7 mouse cellular contexts compared by ENCODE assay signal in genomic region chr11:98939953-98940641, GRCm38 (mm10). TPM values are rescaled to one million over a fixed set of nuclear protein-coding genes. Genes with fewer than 3 reads are reported as not detected.
DNase-seq lines count a peak whose midpoint lies in the region; ATAC-seq and TF ChIP-seq lines count a peak whose summit lies in the region.

No protein-coding gene starts in this region.

- H3K36me3 ChIP-seq in embryonic facial prominence, embryonic 12.5 days, result no peaks in the 10 kb centered on the region
- H3K36me3 ChIP-seq in hindbrain, postnatal 0 days (ENCODE audit: insufficient read depth, low read length), result no peaks in the 10 kb centered on the region
- no peaks in the 10 kb centered on the region for H3K36me3 ChIP-seq in midbrain, embryonic 15.5 days (replicated peaks)

- TF ChIP-seq CTCF in hindbrain, postnatal 0 days (IDR thresholded peaks at IDR 0.05; ENCODE audit: low read depth), result no peak

- peak overlapping the region; percentile 91 for H3K4me2 ChIP-seq in embryonic facial prominence, embryonic 12.5 days (replicated peaks)
- peak overlapping the region; percentile 62 for H3K4me2 ChIP-seq in hindbrain, postnatal 0 days (ENCODE audit: low read depth, low read length)
- peak overlapping the region; percentile 19 for H3K4me2 ChIP-seq in midbrain, embryonic 15.5 days

- peak; percentile 67 for DNase-seq in layer of hippocampus, adult 9-11 months
- no peak for DNase-seq in layer of hippocampus, postnatal 25 days (ENCODE audit: extremely low spot score in 1 of 2, low spot score in 1 of 2)
- DNase-seq in NIH3T3 (ENCODE audit: low read depth), result peak; percentile 69
- no peak for DNase-seq in hindbrain, postnatal 0 days (ENCODE audit: low spot score)
- DNase-seq in urinary bladder, postnatal 10 days (ENCODE audit: low spot score), result no peak

- peak overlapping the region; percentile 89 for H3K9ac ChIP-seq in embryonic facial prominence, embryonic 12.5 days
- H3K9ac ChIP-seq in hindbrain, postnatal 0 days (replicated peaks; ENCODE audit: low read length), result no peak overlapping the region
- H3K9ac ChIP-seq in midbrain, embryonic 15.5 days, result no peak overlapping the region

- peak overlapping the region; percentile 99 for H3K27ac ChIP-seq in embryonic facial prominence, embryonic 12.5 days
- 0 out of 2 replicates have a peak overlapping the region, but pooled peaks have one; percentile 78 for H3K27ac ChIP-seq in hindbrain, postnatal 0 days
- no peak overlapping the region for H3K27ac ChIP-seq in midbrain, embryonic 15.5 days

- H3K27me3 ChIP-seq in embryonic facial prominence, embryonic 12.5 days, result no peaks in the 10 kb centered on the region
- no peaks in the 10 kb centered on the region for H3K27me3 ChIP-seq in hindbrain, postnatal 0 days (ENCODE audit: insufficient read depth, low read length)
- H3K27me3 ChIP-seq in midbrain, embryonic 15.5 days (replicated peaks), result peaks cover 7% of the 10 kb centered on the region

- 31% methylated on average over 11 of the region's 11 CpGs for WGBS in embryonic facial prominence, embryonic 12.5 days
- WGBS in hindbrain, postnatal 0 days, result 58% methylated on average over 11 of the region's 11 CpGs
- 52% methylated on average over 11 of the region's 11 CpGs for WGBS in midbrain, embryonic 15.5 days

- peak overlapping the region; percentile 82 for H3K4me3 ChIP-seq in embryonic facial prominence, embryonic 12.5 days
- no peak overlapping the region for H3K4me3 ChIP-seq in hindbrain, postnatal 0 days (ENCODE audit: low read length)
- no peak overlapping the region for H3K4me3 ChIP-seq in midbrain, embryonic 15.5 days

- ATAC-seq in embryonic facial prominence, embryonic 12.5 days (ENCODE audit: insufficient number of reproducible peaks, insufficient read depth, low FRiP score, low TSS enrichment), result no peak
- no peak for ATAC-seq in hindbrain, postnatal 0 days
- ATAC-seq in midbrain, embryonic 15.5 days (replicated peaks), result no peak

- no peaks in the 10 kb centered on the region for H3K9me3 ChIP-seq in embryonic facial prominence, embryonic 12.5 days
- no peaks in the 10 kb centered on the region for H3K9me3 ChIP-seq in hindbrain, postnatal 0 days (ENCODE audit: low read length)
- H3K9me3 ChIP-seq in midbrain, embryonic 15.5 days, result no peaks in the 10 kb centered on the region

- H3K4me1 ChIP-seq in embryonic facial prominence, embryonic 12.5 days, result peaks cover 87% of the 10 kb centered on the region
- peaks cover 45% of the 10 kb centered on the region for H3K4me1 ChIP-seq in hindbrain, postnatal 0 days (ENCODE audit: insufficient read depth, low read length)
- peaks cover 83% of the 10 kb centered on the region for H3K4me1 ChIP-seq in midbrain, embryonic 15.5 days

RNA-seq across cellular contexts. Expression of gene Rara, which starts 12.5 kb away (rescaled TPM):
- total RNA-seq in layer of hippocampus, postnatal 25 days (2021), result 10 to 100 TPM; 17.0 to 17.7 TPM
- polyA plus RNA-seq in embryonic facial prominence, embryonic 12.5 days (2016; fragmentation: Nextera tagmentation; extraction: Ambion mirVana), result 48.8 and 49.2 TPM in 2 replicates
- total RNA-seq in hindbrain, postnatal 0 days (2014; rRNA removed), result 16.9 and 19.2 TPM in 2 replicates
- polyA plus RNA-seq in hindbrain, postnatal 0 days (2015; fragmentation: Nextera tagmentation; extraction: Ambion mirVana), result 8.1 and 9.5 TPM in 2 replicates
- 9.7 and 10.5 TPM in 2 replicates for polyA plus RNA-seq in midbrain, embryonic 15.5 days (2015; fragmentation: Nextera tagmentation; extraction: Ambion mirVana)

RNA-seq across cellular contexts. Expression of gene Cdc6, which starts 32.5 kb away (rescaled TPM):
- under 1 TPM; 0.54 to 0.94 TPM for total RNA-seq in layer of hippocampus, postnatal 25 days (2021)
- 33.1 and 34.7 TPM in 2 replicates for polyA plus RNA-seq in embryonic facial prominence, embryonic 12.5 days (2016; fragmentation: Nextera tagmentation; extraction: Ambion mirVana)
- 2.5 and 4.6 TPM in 2 replicates for total RNA-seq in hindbrain, postnatal 0 days (2014; rRNA removed)
- polyA plus RNA-seq in hindbrain, postnatal 0 days (2015; fragmentation: Nextera tagmentation; extraction: Ambion mirVana), result 3.0 and 3.4 TPM in 2 replicates
- polyA plus RNA-seq in midbrain, embryonic 15.5 days (2015; fragmentation: Nextera tagmentation; extraction: Ambion mirVana), result 3.9 and 4.2 TPM in 2 replicates

RNA-seq across cellular contexts. Expression of gene Gjd3, which starts 42.7 kb away (rescaled TPM):
- 1 to 10 TPM; 1.5 to 2.3 TPM for total RNA-seq in layer of hippocampus, postnatal 25 days (2021)
- polyA plus RNA-seq in embryonic facial prominence, embryonic 12.5 days (2016; fragmentation: Nextera tagmentation; extraction: Ambion mirVana), result 0.73 and 1.4 TPM in 2 replicates
- 0.75 and 5.0 TPM in 2 replicates for total RNA-seq in hindbrain, postnatal 0 days (2014; rRNA removed)
- 4.8 and 5.9 TPM in 2 replicates for polyA plus RNA-seq in hindbrain, postnatal 0 days (2015; fragmentation: Nextera tagmentation; extraction: Ambion mirVana)
- polyA plus RNA-seq in midbrain, embryonic 15.5 days (2015; fragmentation: Nextera tagmentation; extraction: Ambion mirVana), result 1.4 and 2.4 TPM in 2 replicates

Comparison
In these comparisons a context has a peak if more than half of its experiments do, and no peak if none do; other contexts are left out.
1. DNase-seq: peak in layer of hippocampus, adult 9-11 months (single experiment) and NIH3T3 (single experiment); none in layer of hippocampus, postnatal 25 days (0 of 2), hindbrain, postnatal 0 days (single experiment) and urinary bladder, postnatal 10 days (single experiment).
2. H3K4me2 ChIP-seq: peak in every context shown above with its lines; median percentile 91 in embryonic facial prominence, embryonic 12.5 days; 62 in hindbrain, postnatal 0 days; 19 in midbrain, embryonic 15.5 days.